Mouse (Mus musculus) liver, embryonic 14.5 days (tissue): ENCODE results near the gene Itgb1bp1.

ENCODE experiments used
- CTCF ChIP-seq: IDR thresholded peaks from 2 replicates; pipeline ENCODE4 v1.5.1; 2016; ENCODE audit warnings: antibody characterized with exemption, low read depth, control low read depth
- EP300 ChIP-seq: IDR thresholded peaks from 2 replicates; pipeline ENCODE4 v1.6.1; 2016; ENCODE audit warnings: antibody characterized with exemption, low read depth

- TF ChIP-seq EP300, result no peak
- no peak for TF ChIP-seq CTCF
Observed at GRCm38 (mm10) chr12:21264970-21265369, 21.1 kb downstream of the Itgb1bp1 start.
